Mouse (Mus musculus): ENCODE data around the gene Rasgrf2.

DNA sequence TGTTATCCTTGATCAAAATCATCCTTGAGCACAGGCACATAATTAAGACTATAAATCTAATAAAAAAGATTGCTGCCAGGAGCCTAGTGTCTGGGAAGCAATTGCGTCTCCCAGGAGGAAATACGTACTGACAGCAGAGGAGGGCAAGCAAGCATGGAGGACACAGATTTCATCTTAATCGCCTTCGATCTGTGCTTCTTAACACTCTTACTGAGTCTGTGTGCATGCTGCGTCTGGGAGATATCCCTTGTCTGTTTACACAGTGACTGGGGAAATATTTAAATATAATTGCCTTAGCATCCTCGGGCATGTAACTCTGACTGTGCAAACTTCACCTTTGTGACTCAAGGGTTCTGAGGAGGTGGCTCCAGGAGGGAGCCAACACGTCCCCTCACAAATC, 33.0 kb downstream of the Rasgrf2 start:
- TF ChIP-seq CTCF (IDR thresholded peaks at IDR 0.05; ENCODE audit: low read depth) = no peak
- TF ChIP-seq EP300 (IDR thresholded peaks at IDR 0.05; ENCODE audit: low read depth) = no peak
